ENCODE assay signal across 9 mouse cellular contexts in the genomic region with DNA sequence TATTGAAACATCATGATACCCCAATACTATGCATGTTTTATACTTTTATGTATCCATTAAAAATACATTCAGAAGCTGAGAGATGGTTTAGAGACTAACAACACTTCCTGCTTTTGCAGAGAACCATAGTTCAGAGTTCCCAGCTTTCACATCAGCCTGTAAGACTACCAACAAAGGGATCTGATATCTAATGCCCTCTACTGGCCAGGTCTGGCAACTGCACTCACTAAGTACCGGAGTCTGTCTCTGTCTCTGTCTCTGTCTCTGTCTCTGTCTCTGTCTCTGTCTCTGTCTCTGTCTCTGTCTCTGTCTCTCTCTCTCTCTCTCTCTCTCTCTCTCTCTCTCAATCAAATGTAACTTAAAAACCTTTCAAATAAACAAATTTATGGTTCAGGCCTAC. TPM values are rescaled to one million over a fixed set of nuclear protein-coding genes. Genes with fewer than 3 reads are reported as not detected.
DNase-seq lines count a peak whose midpoint lies in the region; ATAC-seq and TF ChIP-seq lines count a peak whose summit lies in the region.
"Had no signal": no experiment of that assay in that cellular context is flagged by ENCODE, and none has a peak within 500 bp of the region (broad histone marks: within the 10 kb centered on the region; RNA-seq: fewer than 3 reads in every experiment).

No protein-coding gene starts in this region.

- ATAC-seq in heart, embryonic 12.5 days (ENCODE audit: insufficient number of reproducible peaks, low FRiP score): no peak

- H3K9ac ChIP-seq in heart, embryonic 12.5 days: no peak overlapping the region

- no peak overlapping the region for H3K4me3 ChIP-seq in testis, adult 2 months (ENCODE audit: control insufficient read depth, low read depth, low read length)
- H3K4me3 ChIP-seq in heart, embryonic 12.5 days: no peak overlapping the region

- H3K27me3 ChIP-seq in testis, adult 2 months (ENCODE audit: control insufficient read depth, insufficient read depth, low read length): no peaks in the 10 kb centered on the region
- 0 out of 2 replicates have a peak, but pooled peaks cover 3% of the 10 kb centered on the region for H3K27me3 ChIP-seq in heart, embryonic 12.5 days (replicated peaks)

- TF ChIP-seq CTCF in testis, adult 2 months (IDR thresholded peaks at IDR 0.05; ENCODE audit: control insufficient read depth, insufficient read depth, insufficient replicate concordance, low read depth, low read length): peak; percentile 38; the same call in 1 of the 2 replicates

- no peak overlapping the region for H3K27ac ChIP-seq in testis, adult 2 months (ENCODE audit: control insufficient read depth, insufficient read depth, low read depth, low read length)
- no peak overlapping the region for H3K27ac ChIP-seq in heart, embryonic 12.5 days (ENCODE audit: poor library complexity, severe bottlenecking)
- H3K27ac ChIP-seq: macrophage had no signal

- no peaks in the 10 kb centered on the region for H3K9me3 ChIP-seq in heart, embryonic 12.5 days (replicated peaks)

- no peak overlapping the region for H3K4me2 ChIP-seq in heart, embryonic 12.5 days

- H3K4me1 ChIP-seq in testis, adult 2 months (ENCODE audit: control insufficient read depth, insufficient read depth, low read length): peaks cover 7% of the 10 kb centered on the region
- H3K4me1 ChIP-seq in heart, embryonic 12.5 days (replicated peaks): no peaks in the 10 kb centered on the region

- H3K36me3 ChIP-seq in testis, adult 2 months (ENCODE audit: control insufficient read depth, insufficient read depth, low read length): no peaks in the 10 kb centered on the region
- no peaks in the 10 kb centered on the region for H3K36me3 ChIP-seq in heart, embryonic 12.5 days

- TF ChIP-seq POLR2A in testis, adult 2 months (IDR thresholded peaks at IDR 0.05; ENCODE audit: control insufficient read depth, low read depth, low read length): no peak

- 51% methylated on average over 1 of the region's 1 CpGs for WGBS in heart, embryonic 12.5 days

- DNase-seq in embryo, embryonic 10 days (ENCODE audit: low spot score): peak; percentile 59
- DNase-seq in embryo, embryonic 9.5 days (ENCODE audit: extremely low spot score): no peak
- no peak for DNase-seq in testis, postnatal 14 days (ENCODE audit: low spot score)
- DNase-seq in induced T-regulatory cell, adult 2 months (ENCODE audit: low read depth): peak; percentile 2
- DNase-seq in retina, postnatal 1 day: peak; percentile 39
- DNase-seq in spleen, postnatal 36 days (ENCODE audit: low spot score in 2 of 2): no peak

RNA-seq across cellular contexts. Expression of gene Slc15a5, which starts 25.6 kb away (rescaled TPM):
- 0.20 and 0.30 TPM in 2 replicates for polyA plus RNA-seq in testis, adult 2 months (2012; rRNA removed)
- polyA plus RNA-seq in heart, embryonic 12.5 days (2016; fragmentation: Nextera tagmentation; extraction: Ambion mirVana): not detected in 2 replicates
- polyA plus RNA-seq: macrophage had no signal

Comparison
In these comparisons a context has a peak if more than half of its experiments do, and no peak if none do; other contexts are left out.
1. DNase-seq: peak in embryo, embryonic 10 days (single experiment), induced T-regulatory cell, adult 2 months (single experiment) and retina, postnatal 1 day (single experiment); none in embryo, embryonic 9.5 days (single experiment), testis, postnatal 14 days (single experiment) and spleen, postnatal 36 days (0 of 2).